ENCODE assay signal across 10 mouse cellular contexts in genomic region chr12:69093073-69093797, GRCm38 (mm10).
DNase-seq lines count a peak whose midpoint lies in the region; TF ChIP-seq lines count a peak whose summit lies in the region.
"Had no signal": no experiment of that assay in that cellular context is flagged by ENCODE, and none has a peak within 500 bp of the region (broad histone marks: within the 10 kb centered on the region; RNA-seq: fewer than 3 reads in every experiment).

No protein-coding gene starts in this region.

- H3K36me3 ChIP-seq in thymus, adult 2 months (ENCODE audit: control insufficient read depth, insufficient read depth, low read length) = no peaks in the 10 kb centered on the region

- DNase-seq in layer of hippocampus, adult 11-12 months (ENCODE audit: low spot score) = peak; percentile 6
- DNase-seq in layer of hippocampus, postnatal 36 days = no peak
- DNase-seq in thymus, adult 2 months = peak; percentile 2
- no peak for DNase-seq in thymus, adult 18-20 months
- no peak for DNase-seq in kidney, adult 11 months
- DNase-seq in urinary bladder, adult 2 months (ENCODE audit: low spot score) = no peak
- DNase-seq: adrenal gland, postnatal 14 days; heart, adult 18-20 months had no signal

- WGBS in thymus, adult 2 months = 65% methylated on average over 13 of the region's 13 CpGs

- TF ChIP-seq CTCF in thymus, adult 2 months (IDR thresholded peaks at IDR 0.05; ENCODE audit: borderline replicate concordance, control insufficient read depth, extremely low read depth, insufficient read depth, low read length, poor library complexity) = no peak
- TF ChIP-seq CTCF in cortical plate, adult 2 months (IDR thresholded peaks at IDR 0.05; ENCODE audit: extremely low read depth, insufficient read depth, low read length) = peak; percentile 37; the same call in 1 of the 2 replicates

- H3K4me1 ChIP-seq in thymus, adult 2 months (replicated peaks; ENCODE audit: control insufficient read depth, insufficient read depth, low read length) = no peaks in the 10 kb centered on the region
- H3K4me1 ChIP-seq in cortical plate, adult 2 months (ENCODE audit: control insufficient read depth, insufficient read depth, low read length) = no peaks in the 10 kb centered on the region
- H3K4me1 ChIP-seq: megakaryocyte, embryonic 14.5 days had no signal

- H3K27me3 ChIP-seq in thymus, adult 2 months (ENCODE audit: control insufficient read depth, insufficient read depth, low read length) = no peaks in the 10 kb centered on the region
- H3K27me3 ChIP-seq: megakaryocyte, embryonic 14.5 days had no signal

- no peak overlapping the region for H3K27ac ChIP-seq in thymus, adult 2 months (ENCODE audit: control insufficient read depth, insufficient read depth, low read length)
- no peak overlapping the region for H3K27ac ChIP-seq in cortical plate, adult 2 months (ENCODE audit: insufficient read depth, low read length)

- H3K4me3 ChIP-seq in thymus, adult 2 months (ENCODE audit: control insufficient read depth, insufficient read depth, low read length) = no peak overlapping the region
- H3K4me3 ChIP-seq in cortical plate, adult 2 months (ENCODE audit: insufficient read depth, low read length) = no peak overlapping the region
- H3K4me3 ChIP-seq: megakaryocyte, embryonic 14.5 days had no signal

- TF ChIP-seq POLR2A in thymus, adult 2 months (IDR thresholded peaks at IDR 0.05; ENCODE audit: control insufficient read depth, extremely low read depth, insufficient read depth, low read length, poor library complexity) = no peak
- TF ChIP-seq POLR2A in cortical plate, adult 2 months (IDR thresholded peaks at IDR 0.05; ENCODE audit: extremely low read depth, insufficient read depth, low read length) = no peak

Comparison
In these comparisons a context has a peak if more than half of its experiments do, and no peak if none do; other contexts are left out.
1. DNase-seq: peak in layer of hippocampus, adult 11-12 months (single experiment) and thymus, adult 2 months (single experiment); none in layer of hippocampus, postnatal 36 days (0 of 2), thymus, adult 18-20 months (0 of 2), kidney, adult 11 months (single experiment) and urinary bladder, adult 2 months (single experiment).